Mouse (Mus musculus) kidney, adult 9 months (tissue): ENCODE measurements at regions not wholly inside any gene's neighbourhood (a gene's known extent, or its start where the extent isn't known, plus 50 kb on each side); places are given as distances from the start of the nearest gene placed in this dataset.

Source experiments
- DNase-seq: peaks from one replicate; pipeline ENCODE4 v3.0.0; 2022

DNA sequence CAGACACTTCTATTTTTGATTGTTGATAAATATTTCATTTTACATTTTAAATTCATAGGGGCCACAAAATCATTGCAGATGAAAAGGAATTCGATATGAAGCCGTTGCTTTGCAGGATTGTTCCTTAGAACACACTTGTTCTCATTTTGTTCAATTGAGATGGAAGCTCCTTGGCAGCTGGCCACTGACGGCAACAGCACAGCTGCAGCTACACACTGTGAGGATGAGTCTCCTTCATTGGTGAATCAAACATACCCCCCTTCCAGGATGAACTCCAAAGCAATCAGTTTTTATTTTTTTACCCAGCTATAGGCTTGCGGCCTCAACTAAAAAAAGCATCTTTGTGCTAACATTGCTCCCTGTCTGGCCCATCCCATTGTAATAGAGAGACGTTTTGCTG is 475.1 kb downstream of the Tbl1xr1 start:
- DNase-seq = no peak

- DNase-seq = no peak
Measured at GRCm38 (mm10) chr3:22559556-22559955, 483.1 kb downstream of the Tbl1xr1 start.

GRCm38 (mm10) chr3:22560476-22561170 is 484.2 kb downstream of the Tbl1xr1 start:
- DNase-seq = peak; percentile 24
